Mouse (Mus musculus): ENCODE measurements around the gene Ubap1l. TPM values are rescaled to one million over a fixed set of nuclear protein-coding genes. Genes with fewer than 3 reads are reported as not detected.

Gene Ubap1l
- polyA plus RNA-seq (2015; fragmentation: Nextera tagmentation; extraction: Ambion mirVana) = 2.1 and 2.7 TPM in 2 replicates

DNA sequence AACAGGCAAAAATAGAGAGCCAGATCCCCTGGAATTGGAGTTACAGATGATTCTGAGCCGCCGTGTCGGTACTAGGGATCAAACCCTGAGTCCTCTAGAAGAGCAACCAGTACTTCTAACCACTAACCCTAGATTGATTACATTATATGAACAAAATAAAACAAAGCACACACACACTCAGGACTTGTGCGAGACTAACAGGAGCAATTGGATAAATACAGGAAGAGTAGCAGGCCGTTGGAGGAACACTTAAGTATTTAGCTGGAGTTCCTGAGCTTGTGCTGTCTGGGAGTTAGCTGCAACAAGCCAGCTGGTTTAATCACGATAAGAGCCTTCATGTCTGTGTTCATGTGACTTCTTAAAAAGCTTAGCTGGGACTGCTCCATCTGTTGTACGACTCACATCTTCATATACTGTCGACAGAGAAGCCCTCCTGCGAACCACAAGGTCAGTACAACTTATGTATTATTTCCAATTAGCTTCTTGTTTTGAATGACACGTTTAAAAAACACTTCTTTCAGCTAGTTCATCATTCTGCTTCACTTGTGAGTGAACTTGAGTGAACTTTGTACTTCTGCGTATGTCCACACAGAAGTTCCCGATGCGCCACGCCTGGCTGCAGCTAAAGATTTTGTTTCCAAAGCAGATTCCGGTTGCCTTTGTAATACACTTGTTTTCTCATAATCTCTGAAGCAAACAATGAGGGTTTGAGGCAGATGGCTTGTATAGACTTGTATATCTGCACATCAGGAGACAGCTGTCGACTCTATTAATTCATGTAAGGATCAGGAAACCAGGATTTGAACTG is at the start of gene Ubap1l:
Gene Ubap1l, plus strand, starts transcription at position 401 of the 808 bp plus-strand sequence.
- 92% methylated on average over 16 of the region's 16 CpGs for WGBS
- Histone ChIP-seq H3K4me3 (ENCODE audit: low read depth, low read length) (no peak within 1 kb of the TSS), H3K36me3 (ENCODE audit: control insufficient read depth, insufficient read depth, low read length) (peaks cover 37% of the 10 kb centered on the region), H3K4me2 (ENCODE audit: low read length) (no peak within 1 kb of the TSS), H3K27me3 (ENCODE audit: control insufficient read depth, insufficient read depth, low read depth, low read length) (no peaks in the 10 kb centered on the region), H3K9me3 (replicated peaks; ENCODE audit: control insufficient read depth, low read length, poor library complexity, severe bottlenecking) (no peaks in the 10 kb centered on the region), H3K9ac (ENCODE audit: low read depth, low read length) (no peak within 1 kb of the TSS), H3K27ac (ENCODE audit: low read length) (no peak within 1 kb of the TSS), H3K4me1 (ENCODE audit: control insufficient read depth, insufficient read depth, low read length) (no peaks in the 10 kb centered on the region)
- no peak for ATAC-seq

DNA sequence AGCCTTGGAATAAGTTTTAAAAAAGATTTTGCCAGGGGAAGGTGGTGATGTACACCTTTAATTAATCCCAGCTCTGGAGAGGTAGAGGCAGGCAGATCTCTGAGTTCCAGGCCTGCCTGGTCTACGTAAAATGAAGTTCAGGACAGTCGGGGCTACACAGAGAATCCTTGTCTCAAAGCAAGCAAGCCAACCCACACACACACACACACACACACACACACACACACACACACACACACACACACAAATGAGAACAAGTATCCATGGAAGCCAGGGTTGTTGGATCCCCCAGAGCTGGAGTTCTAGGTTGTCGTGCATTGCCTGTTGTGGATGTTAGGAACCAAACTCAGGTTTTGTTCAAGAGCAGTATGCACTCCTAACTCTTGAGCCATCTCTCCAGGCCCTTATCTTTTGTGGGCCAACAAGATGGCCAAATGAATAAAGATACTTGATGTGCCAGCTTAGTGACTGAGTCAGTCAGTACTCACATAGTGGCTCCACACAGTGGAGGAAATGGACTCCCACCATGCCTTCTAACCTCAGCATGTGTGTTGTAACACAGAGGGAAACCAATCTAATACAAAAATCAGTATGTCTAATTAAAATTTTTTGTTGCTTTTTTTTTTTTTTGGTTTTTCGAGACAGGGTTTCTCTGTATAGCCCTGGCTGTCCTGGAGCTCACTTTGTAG is 48.0 kb upstream of the Ubap1l start:
- ATAC-seq = no peak
- Histone ChIP-seq H3K9ac (ENCODE audit: low read depth, low read length) (no peak overlapping the region), H3K4me1 (ENCODE audit: control insufficient read depth, insufficient read depth, low read length) (no peaks in the 10 kb centered on the region), H3K27ac (ENCODE audit: low read length) (no peak overlapping the region), H3K4me2 (ENCODE audit: low read length) (no peak overlapping the region), H3K4me3 (ENCODE audit: low read depth, low read length) (no peak overlapping the region), H3K36me3 (ENCODE audit: control insufficient read depth, insufficient read depth, low read length) (peaks cover 34% of the 10 kb centered on the region), H3K27me3 (ENCODE audit: control insufficient read depth, insufficient read depth, low read depth, low read length) (no peaks in the 10 kb centered on the region), H3K9me3 (replicated peaks; ENCODE audit: control insufficient read depth, low read length, poor library complexity, severe bottlenecking) (no peaks in the 10 kb centered on the region)
- WGBS = 98% methylated on average over 4 of the region's 4 CpGs

DNA sequence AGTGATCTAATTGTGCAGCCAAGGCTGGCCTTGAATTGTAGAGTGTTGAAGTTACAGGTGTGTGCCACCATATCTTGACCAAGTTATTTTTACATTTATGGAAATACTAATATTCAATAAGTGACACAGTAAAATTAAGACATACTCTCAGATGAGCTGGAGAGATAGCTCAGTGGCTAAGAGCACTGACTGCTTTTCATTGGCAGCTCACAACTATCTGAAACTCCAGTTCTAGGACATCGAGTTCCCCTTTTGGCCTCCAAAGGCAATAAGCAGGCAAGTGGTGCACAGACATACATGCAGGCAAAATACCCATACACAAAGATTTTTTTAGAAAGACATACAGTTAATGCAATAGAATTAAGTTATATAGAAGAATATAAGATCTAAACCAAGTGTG is 47.0 kb upstream of the Ubap1l start:
- 94% methylated on average over 1 of the region's 1 CpGs for WGBS
- Histone ChIP-seq H3K27me3 (ENCODE audit: control insufficient read depth, insufficient read depth, low read depth, low read length) (no peaks in the 10 kb centered on the region), H3K36me3 (ENCODE audit: control insufficient read depth, insufficient read depth, low read length) (peaks cover 29% of the 10 kb centered on the region)

DNA sequence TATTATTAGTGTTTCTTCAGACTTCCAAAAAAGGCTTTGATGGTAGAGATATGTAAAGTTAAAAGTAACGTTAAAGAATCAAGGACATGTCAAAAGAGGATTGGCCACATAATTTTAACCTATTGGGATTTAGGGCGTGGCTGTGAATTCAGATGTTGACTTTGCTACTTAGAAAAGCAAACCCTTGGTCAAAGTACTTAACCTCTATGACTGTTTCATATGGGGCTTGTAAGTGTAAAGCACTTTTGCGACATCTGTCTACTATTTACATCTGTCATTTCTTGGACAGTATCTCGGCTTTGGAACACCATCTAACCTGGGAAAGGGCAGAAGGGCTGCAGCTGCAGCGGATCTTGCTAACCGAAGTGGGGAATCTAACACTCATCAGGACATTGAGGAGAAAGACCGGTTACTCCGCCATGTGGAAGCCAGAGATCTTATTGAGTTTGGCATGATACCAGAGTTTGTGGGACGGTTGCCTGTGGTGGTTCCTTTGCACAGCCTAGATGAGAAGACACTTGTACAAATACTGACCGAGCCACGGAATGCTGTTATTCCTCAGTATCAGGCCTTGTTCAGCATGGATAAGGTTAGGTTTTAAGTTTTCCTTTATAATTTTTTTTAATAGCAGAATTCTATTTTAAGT is 38.5 kb upstream of the Ubap1l start:
- Histone ChIP-seq H3K27me3 (ENCODE audit: control insufficient read depth, insufficient read depth, low read depth, low read length) (no peaks in the 10 kb centered on the region), H3K4me3 (ENCODE audit: low read depth, low read length) (no peak overlapping the region), H3K4me2 (ENCODE audit: low read length) (no peak overlapping the region), H3K9me3 (replicated peaks; ENCODE audit: control insufficient read depth, low read length, poor library complexity, severe bottlenecking) (no peaks in the 10 kb centered on the region), H3K9ac (ENCODE audit: low read depth, low read length) (no peak overlapping the region), H3K27ac (ENCODE audit: low read length) (no peak overlapping the region), H3K36me3 (ENCODE audit: control insufficient read depth, insufficient read depth, low read length) (peaks cover 37% of the 10 kb centered on the region), H3K4me1 (ENCODE audit: control insufficient read depth, insufficient read depth, low read length) (no peaks in the 10 kb centered on the region)
- no peak for ATAC-seq
- 93% methylated on average over 11 of the region's 11 CpGs for WGBS

More for the DNA sequence above, 47.0 kb upstream of the Ubap1l start:
- Histone ChIP-seq H3K4me3 (ENCODE audit: low read depth, low read length) (no peak overlapping the region), H3K9ac (ENCODE audit: low read depth, low read length) (no peak overlapping the region), H3K4me2 (ENCODE audit: low read length) (no peak overlapping the region), H3K27ac (ENCODE audit: low read length) (no peak overlapping the region), H3K9me3 (replicated peaks; ENCODE audit: control insufficient read depth, low read length, poor library complexity, severe bottlenecking) (no peaks in the 10 kb centered on the region), H3K4me1 (ENCODE audit: control insufficient read depth, insufficient read depth, low read length) (no peaks in the 10 kb centered on the region)
- ATAC-seq = no peak

DNA sequence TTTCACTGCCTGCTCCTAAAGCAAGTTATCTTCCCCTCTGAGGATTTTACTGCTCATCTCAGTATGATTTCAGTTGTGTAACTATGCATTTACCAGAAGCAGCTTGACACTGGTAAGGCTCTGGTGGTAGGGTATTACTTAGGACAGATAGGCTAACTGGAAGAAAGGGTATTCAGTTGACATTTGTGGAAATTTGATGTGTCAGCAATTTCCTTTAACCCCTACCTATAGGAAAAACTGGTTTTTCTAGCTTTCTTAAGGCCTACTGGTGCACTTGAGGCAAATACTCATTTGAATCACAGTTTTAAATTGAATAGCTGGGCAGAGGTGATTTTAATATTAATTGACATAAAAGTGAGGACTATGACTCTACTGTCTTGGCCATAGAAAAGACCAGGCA is 34.9 kb upstream of the Ubap1l start:
- Histone ChIP-seq H3K27ac (ENCODE audit: low read length) (no peak overlapping the region), H3K36me3 (ENCODE audit: control insufficient read depth, insufficient read depth, low read length) (peaks cover 29% of the 10 kb centered on the region), H3K4me3 (ENCODE audit: low read depth, low read length) (no peak overlapping the region)

DNA sequence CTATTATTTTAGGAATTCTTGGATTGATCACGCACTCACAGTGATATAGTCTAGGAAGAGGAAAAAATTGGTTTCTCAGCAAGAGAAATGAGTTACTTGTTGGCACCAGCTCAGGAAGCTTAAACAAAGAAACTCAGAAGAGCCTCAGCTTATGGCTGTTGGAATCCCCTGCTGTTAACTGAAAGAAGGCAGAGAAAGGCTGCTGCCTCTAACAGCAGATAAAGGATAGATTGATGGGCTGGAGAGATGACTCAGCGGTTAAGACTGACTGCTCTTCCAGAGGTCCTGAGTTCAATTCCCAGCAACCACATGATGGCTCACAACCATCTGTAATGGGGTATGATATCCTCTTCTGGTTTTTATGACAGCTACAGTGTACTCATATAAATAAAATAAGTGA is 33.5 kb upstream of the Ubap1l start:
- WGBS = 97% methylated on average over 2 of the region's 2 CpGs
- ATAC-seq = no peak
- peaks cover 21% of the 10 kb centered on the region for H3K36me3 ChIP-seq (ENCODE audit: control insufficient read depth, insufficient read depth, low read length)
- H3K4me2 ChIP-seq (ENCODE audit: low read length) = no peak overlapping the region
- H3K4me1 ChIP-seq (ENCODE audit: control insufficient read depth, insufficient read depth, low read length) = no peaks in the 10 kb centered on the region
- H3K27me3 ChIP-seq (ENCODE audit: control insufficient read depth, insufficient read depth, low read depth, low read length) = no peaks in the 10 kb centered on the region
- H3K4me3 ChIP-seq (ENCODE audit: low read depth, low read length) = no peak overlapping the region
- H3K9ac ChIP-seq (ENCODE audit: low read depth, low read length) = no peak overlapping the region
- no peak overlapping the region for H3K27ac ChIP-seq (ENCODE audit: low read length)
- H3K9me3 ChIP-seq (replicated peaks; ENCODE audit: control insufficient read depth, low read length, poor library complexity, severe bottlenecking) = no peaks in the 10 kb centered on the region

More for the DNA sequence above, 34.9 kb upstream of the Ubap1l start:
- no peaks in the 10 kb centered on the region for H3K4me1 ChIP-seq (ENCODE audit: control insufficient read depth, insufficient read depth, low read length)
- no peak overlapping the region for H3K4me2 ChIP-seq (ENCODE audit: low read length)
- no peaks in the 10 kb centered on the region for H3K9me3 ChIP-seq (replicated peaks; ENCODE audit: control insufficient read depth, low read length, poor library complexity, severe bottlenecking)
- no peaks in the 10 kb centered on the region for H3K27me3 ChIP-seq (ENCODE audit: control insufficient read depth, insufficient read depth, low read depth, low read length)
- ATAC-seq = no peak
- H3K9ac ChIP-seq (ENCODE audit: low read depth, low read length) = no peak overlapping the region

DNA sequence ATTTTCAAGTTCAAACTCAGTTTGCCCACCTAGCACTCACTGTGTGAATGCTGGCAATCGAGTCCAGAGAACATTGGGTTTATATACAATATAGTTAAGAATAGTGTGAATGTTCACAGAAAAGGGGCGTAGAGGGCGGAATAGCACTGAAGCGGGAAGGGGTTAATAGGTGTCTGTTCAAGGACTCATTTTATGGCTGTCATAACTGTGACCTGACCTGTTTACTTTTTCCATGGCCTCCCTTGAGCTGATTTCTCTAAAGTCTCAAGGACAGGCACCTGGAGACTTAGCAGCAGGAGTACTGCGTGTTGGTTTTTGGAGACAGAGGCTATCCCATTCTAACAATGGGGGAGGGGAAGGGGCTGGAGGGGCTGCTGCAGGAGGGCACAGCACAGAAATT is 26.9 kb upstream of the Ubap1l start:
- no peak overlapping the region for H3K9ac ChIP-seq (ENCODE audit: low read depth, low read length)
- no peak for ATAC-seq

GRCm38 (mm10) chr9:65339146-65339545 is 21.7 kb upstream of the Ubap1l start:
- no peak for ATAC-seq
- Histone ChIP-seq H3K4me2 (ENCODE audit: low read length) (no peak overlapping the region), H3K4me1 (ENCODE audit: control insufficient read depth, insufficient read depth, low read length) (no peaks in the 10 kb centered on the region), H3K9me3 (replicated peaks; ENCODE audit: control insufficient read depth, low read length, poor library complexity, severe bottlenecking) (no peaks in the 10 kb centered on the region; the same call in 1 of the 2 replicates), H3K36me3 (ENCODE audit: control insufficient read depth, insufficient read depth, low read length) (no peaks in the 10 kb centered on the region), H3K27me3 (ENCODE audit: control insufficient read depth, insufficient read depth, low read depth, low read length) (no peaks in the 10 kb centered on the region), H3K27ac (ENCODE audit: low read length) (no peak overlapping the region), H3K9ac (ENCODE audit: low read depth, low read length) (no peak overlapping the region), H3K4me3 (ENCODE audit: low read depth, low read length) (no peak overlapping the region)
- 83% methylated on average over 4 of the region's 4 CpGs for WGBS

More for the DNA sequence above, 26.9 kb upstream of the Ubap1l start:
- no peaks in the 10 kb centered on the region for H3K4me1 ChIP-seq (ENCODE audit: control insufficient read depth, insufficient read depth, low read length)
- no peak overlapping the region for H3K27ac ChIP-seq (ENCODE audit: low read length)
- no peak overlapping the region for H3K4me2 ChIP-seq (ENCODE audit: low read length)
- no peaks in the 10 kb centered on the region for H3K9me3 ChIP-seq (replicated peaks; ENCODE audit: control insufficient read depth, low read length, poor library complexity, severe bottlenecking)
- H3K4me3 ChIP-seq (ENCODE audit: low read depth, low read length) = no peak overlapping the region
- 0 out of 2 replicates have a peak, but pooled peaks cover 2% of the 10 kb centered on the region for H3K36me3 ChIP-seq (ENCODE audit: control insufficient read depth, insufficient read depth, low read length)
- H3K27me3 ChIP-seq (ENCODE audit: control insufficient read depth, insufficient read depth, low read depth, low read length) = no peaks in the 10 kb centered on the region
- 88% methylated on average over 5 of the region's 5 CpGs for WGBS

DNA sequence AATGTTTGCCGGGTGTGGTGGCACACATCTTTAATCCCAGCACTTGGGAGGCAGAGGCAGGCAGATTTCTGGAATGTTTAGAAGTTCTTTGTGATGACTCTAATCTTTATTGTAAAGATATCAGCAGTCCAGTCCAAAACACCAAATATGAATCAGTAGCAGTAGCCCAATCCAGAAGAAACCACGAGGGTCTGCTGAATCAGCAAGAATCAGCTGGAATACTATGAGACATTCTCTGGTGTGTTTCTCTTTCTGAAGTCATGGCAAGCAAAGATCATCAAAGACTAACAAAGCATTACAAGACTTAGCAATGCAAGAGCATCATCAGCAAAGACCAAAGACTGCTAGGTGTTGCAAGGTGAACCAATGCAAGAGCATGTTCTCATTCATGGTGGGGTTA is 20.4 kb upstream of the Ubap1l start:
- H3K36me3 ChIP-seq (ENCODE audit: control insufficient read depth, insufficient read depth, low read length) = no peaks in the 10 kb centered on the region
- no peaks in the 10 kb centered on the region for H3K27me3 ChIP-seq (ENCODE audit: control insufficient read depth, insufficient read depth, low read depth, low read length)
- H3K4me1 ChIP-seq (ENCODE audit: control insufficient read depth, insufficient read depth, low read length) = no peaks in the 10 kb centered on the region
- no peak overlapping the region for H3K9ac ChIP-seq (ENCODE audit: low read depth, low read length)
- H3K9me3 ChIP-seq (replicated peaks; ENCODE audit: control insufficient read depth, low read length, poor library complexity, severe bottlenecking) = no peaks in the 10 kb centered on the region; the same call in 1 of the 2 replicates
- H3K27ac ChIP-seq (ENCODE audit: low read length) = no peak overlapping the region
- no peak for ATAC-seq
- H3K4me2 ChIP-seq (ENCODE audit: low read length) = no peak overlapping the region
- WGBS = 81% methylated on average over 2 of the region's 2 CpGs
- no peak overlapping the region for H3K4me3 ChIP-seq (ENCODE audit: low read depth, low read length)
